Mouse (Mus musculus) ovary, adult 2 months (tissue): ENCODE results near the gene Tmprss5. TPM values are rescaled to one million over a fixed set of nuclear protein-coding genes. Genes with fewer than 3 reads are reported as not detected.

Experiments
- polyA plus RNA-seq: library from polyadenylated mRNA; depleted of rRNA; stranded (reverse); fragments of >200 nt; gene quantifications from 2 replicates; pipeline ENCODE4 v1.2.3, GENCODE M21; 2012; rRNA removed

Gene Tmprss5
- 0.20 and 0.23 TPM in 2 replicates for polyA plus RNA-seq

GRCm38 (mm10) chr9:49081107-49081506 is at the start of gene Tmprss5:
Tmprss5 (plus strand) TSS chr9:49081260.

GRCm38 (mm10) chr9:49055333-49056205 is 25.5 kb upstream of the Tmprss5 start, which contains the start of gene Zw10:
Zw10 (plus strand) TSS chr9:49055613.

Other genes starting within 250 kb of the Tmprss5 start
- 9.3 and 10.3 TPM in 2 replicates for gene Zbtb16, start 245.0 kb upstream of the Tmprss5 start, polyA plus RNA-seq
- gene Htr3a, start 170.2 kb upstream of the Tmprss5 start, polyA plus RNA-seq: not detected in 2 replicates
- not detected in 2 replicates for gene Htr3b, start 116.3 kb upstream of the Tmprss5 start, polyA plus RNA-seq
- 17.5 and 52.3 TPM in 2 replicates for gene Usp28, start 95.9 kb upstream of the Tmprss5 start, polyA plus RNA-seq
- gene Zw10, start 25.6 kb upstream of the Tmprss5 start, polyA plus RNA-seq: 7.8 and 10.6 TPM in 2 replicates
- gene Gm4894, start 169.3 kb downstream of the Tmprss5 start, polyA plus RNA-seq: not detected in 2 replicates